Mouse (Mus musculus) kidney, adult 2 months (tissue): ENCODE measurements around the gene Syngr3. TPM values are rescaled to one million over a fixed set of nuclear protein-coding genes. Genes with fewer than 3 reads are reported as not detected.
"Not testable (repeated sequence)": the region's sequence is repeated elsewhere in the genome, so short reads cannot be mapped to it uniquely, and the experiment has no call there.

Source experiments
- DNase-seq: peaks from one replicate; pipeline ENCODE4 v3.0.0; 2021
- H3K27ac ChIP-seq: fragments of 200-500 bp; 2 replicates; pipeline ENCODE4 v1.5.1; 2012; ENCODE audit warnings: low read depth, low read length, control low read depth, inconsistent platforms; ENCODE audit not compliant: insufficient read depth
- H3K27me3 ChIP-seq: fragments of 200-500 bp; replicated peaks from 2 replicates; pipeline ENCODE4 v1.6.1; 2012; ENCODE audit warnings: mild to moderate bottlenecking, moderate library complexity, low read length, inconsistent platforms; ENCODE audit not compliant: control insufficient read depth, insufficient read depth
- H3K36me3 ChIP-seq: fragments of 200-500 bp; 2 replicates; pipeline ENCODE4 v1.6.1; 2012; ENCODE audit warnings: mild to moderate bottlenecking, moderate library complexity, low read length, inconsistent platforms; ENCODE audit not compliant: control insufficient read depth, insufficient read depth
- H3K4me1 ChIP-seq: fragments of 200-500 bp; 2 replicates; pipeline ENCODE4 v1.6.1; 2011; ENCODE audit warnings: low read length; ENCODE audit not compliant: control insufficient read depth, insufficient read depth
- H3K4me3 ChIP-seq: fragments of 200-500 bp; 2 replicates; pipeline ENCODE4 v1.5.1; 2011; ENCODE audit warnings: mild to moderate bottlenecking, low read depth, low read length, control low read depth; ENCODE audit not compliant: insufficient read depth
- CTCF ChIP-seq: fragments of 200-500 bp; conservative IDR thresholded peaks from 2 replicates; pipeline ENCODE4 v1.5.1; 2011; ENCODE audit warnings: low read depth, mild to moderate bottlenecking, control low read depth, low read length, moderate library complexity, mixed read lengths; ENCODE audit not compliant: insufficient read depth, insufficient read length
- POLR2A ChIP-seq: fragments of 200-500 bp; IDR thresholded peaks from one replicate; pipeline ENCODE4 v1.6.1; 2011; ENCODE audit warnings: low read depth, low read length, control low read depth
- WGBS: fragments of 180-500 bp; shearing (Covaris S2); methylation state at CpG from one replicate; pipeline ENCODE4 v1.1.7; 2018; 5-methylcytosine and 5-hydroxymethylcytosine counted together
- polyA plus RNA-seq: library from polyadenylated mRNA; depleted of rRNA; stranded (reverse); fragments of >200 nt; gene quantifications from 2 replicates; pipeline ENCODE4 v1.2.3, GENCODE M21; 2012

Syngr3 gene
- polyA plus RNA-seq, 1 experiment: 2.2 TPM

- 13% methylated on average over 6 of the region's 6 CpGs for WGBS
- H3K4me1 ChIP-seq: peaks cover 14% of the 10 kb centered on the region
- TF ChIP-seq POLR2A (no peak), CTCF (peak; percentile 89)
- H3K4me3 ChIP-seq: no peak overlapping the region
- no peak overlapping the region for H3K27ac ChIP-seq
- no peaks in the 10 kb centered on the region for H3K36me3 ChIP-seq
- peak; percentile 84 for DNase-seq
- H3K27me3 ChIP-seq: no peaks in the 10 kb centered on the region
Observed at GRCm38 (mm10) chr17:24667416-24667815, 22.3 kb downstream of the Syngr3 start.

GRCm38 (mm10) chr17:24667011-24667410 lies 22.7 kb downstream of the Syngr3 start:
- not testable (repeated sequence) for H3K27ac ChIP-seq, H3K36me3 ChIP-seq, H3K4me3 ChIP-seq, DNase-seq, H3K27me3 ChIP-seq
- WGBS: 68% methylated on average over 7 of the region's 7 CpGs
- peaks cover 12% of the 10 kb centered on the region for H3K4me1 ChIP-seq

GRCm38 (mm10) chr17:24658017-24658758 lies 31.6 kb downstream of the Syngr3 start, which contains the start of gene Npw:
Npw (minus strand) TSS chr17:24658457.
- 5% methylated on average over 47 of the region's 47 CpGs for WGBS
- peaks cover 3% of the 10 kb centered on the region; the same call in 1 of the 2 replicates for H3K4me1 ChIP-seq
- no peak for TF ChIP-seq POLR2A
- no peak for TF ChIP-seq CTCF
- peak within 1 kb of the TSS; percentile 4; the same call in 1 of the 2 replicates for H3K4me3 ChIP-seq
- no peaks in the 10 kb centered on the region for H3K27me3 ChIP-seq
- H3K36me3 ChIP-seq: no peaks in the 10 kb centered on the region
- DNase-seq: no peak
- no peak within 1 kb of the TSS for H3K27ac ChIP-seq

- Histone ChIP-seq H3K36me3 (no peaks in the 10 kb centered on the region), H3K27me3 (no peaks in the 10 kb centered on the region), H3K27ac (no peak overlapping the region), H3K4me3 (no peak overlapping the region), H3K4me1 (peaks cover 8% of the 10 kb centered on the region; the same call in 1 of the 2 replicates)
- WGBS: 81% methylated on average over 4 of the region's 4 CpGs
- TF ChIP-seq CTCF (no peak), POLR2A (no peak)
- no peak for DNase-seq
Observed at GRCm38 (mm10) chr17:24654969-24655368, 34.8 kb downstream of the Syngr3 start.

- Histone ChIP-seq H3K4me1 (peaks cover 8% of the 10 kb centered on the region; the same call in 1 of the 2 replicates), H3K27me3 (no peaks in the 10 kb centered on the region), H3K4me3 (peak overlapping the region; percentile 18; the same call in 1 of the 2 replicates), H3K36me3 (no peaks in the 10 kb centered on the region), H3K27ac (peak overlapping the region; percentile 14; the same call in 1 of the 2 replicates)
- no peak for TF ChIP-seq POLR2A
- TF ChIP-seq CTCF: peak; percentile 95
- 4% methylated on average over 19 of the region's 19 CpGs for WGBS
- DNase-seq: peak; percentile 80
Observed at GRCm38 (mm10) chr17:24653967-24654710, 35.6 kb downstream of the Syngr3 start.

GRCm38 (mm10) chr17:24651835-24652234 lies 37.9 kb downstream of the Syngr3 start:
- 71% methylated on average over 3 of the region's 3 CpGs for WGBS
- no peak for DNase-seq
- Histone ChIP-seq H3K4me3 (no peak overlapping the region), H3K27me3 (no peaks in the 10 kb centered on the region), H3K36me3 (no peaks in the 10 kb centered on the region), H3K27ac (no peak overlapping the region), H3K4me1 (peaks cover 8% of the 10 kb centered on the region; the same call in 1 of the 2 replicates)
- TF ChIP-seq POLR2A: no peak
- no peak for TF ChIP-seq CTCF

GRCm38 (mm10) chr17:24650766-24651165 lies 39.0 kb downstream of the Syngr3 start:
- Histone ChIP-seq H3K4me1 (peaks cover 8% of the 10 kb centered on the region; the same call in 1 of the 2 replicates), H3K36me3 (no peaks in the 10 kb centered on the region), H3K4me3 (peak overlapping the region; percentile 91), H3K27me3 (no peaks in the 10 kb centered on the region), H3K27ac (peak overlapping the region; percentile 71)
- TF ChIP-seq CTCF (no peak), POLR2A (no peak)
- peak; percentile 30 for DNase-seq
- 49% methylated on average over 4 of the region's 4 CpGs for WGBS
